Mouse (Mus musculus) CH12.LX (cell line): Measurements from ENCODE around the gene Rbm8a. TPM values are rescaled to one million over a fixed set of nuclear protein-coding genes. Genes with fewer than 3 reads are reported as not detected.

Experiments used
- DNase-seq: peaks from one replicate; pipeline ENCODE4 v3.0.0-alpha.2; 2013; ENCODE audit errors: extremely low read depth
- H3K27ac ChIP-seq: 2 replicates; pipeline ENCODE4 v1.5.1; 2012; ENCODE audit warnings: low read depth, mild to moderate bottlenecking, control low read depth, moderate library complexity; ENCODE audit not compliant: insufficient read depth
- H3K27me3 ChIP-seq: replicated peaks from 2 replicates; pipeline ENCODE3; 2012; ENCODE audit warnings: inconsistent platforms
- H3K36me3 ChIP-seq, 2 experiments: replicated peaks in 1 of 2; 2 replicates each; pipeline versions ENCODE3 to v1.6.1; 2012; ENCODE audit warnings: inconsistent platforms in 1 of 2, low read length in 1 of 2, mild to moderate bottlenecking in 1 of 2, mixed read lengths in 1 of 2, moderate library complexity in 1 of 2; ENCODE audit not compliant: control insufficient read depth in 1 of 2, insufficient read depth in 1 of 2
- H3K4me1 ChIP-seq, 2 experiments: 2 replicates each; pipeline ENCODE4 v1.6.1; 2012; ENCODE audit warnings: inconsistent platforms in 1 of 2, moderate library complexity in 1 of 2; ENCODE audit not compliant: insufficient read depth in 2 of 2, control insufficient read depth in 1 of 2
- H3K4me2 ChIP-seq: 2 replicates; pipeline ENCODE4 v1.6.1; 2012; ENCODE audit warnings: low read depth, mild to moderate bottlenecking, control low read depth; ENCODE audit not compliant: poor library complexity, insufficient read depth, severe bottlenecking
- H3K4me3 ChIP-seq, 3 experiments: fragments of 150-350 bp in 1 of 3; sonication (generic) in 1 of 3; replicated peaks in 1 of 3; 2 replicates each; pipeline versions ENCODE3 to v1.5.1; 2011 to 2012; ENCODE audit warnings: low read depth in 2 of 3, low read length in 2 of 3, mild to moderate bottlenecking in 2 of 3, moderate library complexity in 2 of 3, control low read depth in 1 of 3, improper control_type of control experiment in 1 of 3, inconsistent platforms in 1 of 3, mixed read lengths in 1 of 3; ENCODE audit not compliant: poor library complexity in 1 of 3
- H3K79me2 ChIP-seq: replicated peaks from 2 replicates; pipeline ENCODE4 v1.6.1; 2012; ENCODE audit warnings: mild to moderate bottlenecking, moderate library complexity; ENCODE audit not compliant: control insufficient read depth, poor library complexity, insufficient read depth, severe bottlenecking; ENCODE audit errors: extremely low read depth
- H3K9ac ChIP-seq: 2 replicates; pipeline ENCODE4 v1.6.1; 2012; ENCODE audit warnings: low read depth, mild to moderate bottlenecking, control low read depth, moderate library complexity; ENCODE audit not compliant: insufficient read depth
- H3K9me3 ChIP-seq: replicated peaks from 2 replicates; pipeline ENCODE3; 2012; ENCODE audit warnings: low read length, inconsistent platforms, mixed read lengths
- BHLHE40 ChIP-seq: IDR thresholded peaks from 2 replicates; pipeline ENCODE4 v1.6.1; 2011; ENCODE audit warnings: mild to moderate bottlenecking, low read depth, low read length, improper control_type of control experiment
- CHD1 ChIP-seq: IDR thresholded peaks from 2 replicates; pipeline ENCODE4 v1.6.1; 2012; ENCODE audit warnings: low read depth, low read length, improper control_type of control experiment, inconsistent platforms
- CHD2 ChIP-seq: IDR thresholded peaks from 2 replicates; pipeline ENCODE4 v1.6.1; 2011; ENCODE audit warnings: low read length, improper control_type of control experiment
- CTCF ChIP-seq, 2 experiments: IDR thresholded peaks in 1 of 2; conservative IDR thresholded peaks in 1 of 2; 2 replicates each; pipeline ENCODE4 v1.5.1; 2011 to 2012; ENCODE audit warnings: low read depth in 2 of 2, low read length in 2 of 2, improper control_type of control experiment in 1 of 2, inconsistent platforms in 1 of 2, mild to moderate bottlenecking in 1 of 2, moderate library complexity in 1 of 2
- E2F4 ChIP-seq: IDR thresholded peaks from 2 replicates; pipeline ENCODE4 v1.6.1; 2011; ENCODE audit warnings: low read depth, low read length, improper control_type of control experiment; ENCODE audit not compliant: insufficient replicate concordance
- ELF1 ChIP-seq: IDR thresholded peaks from 2 replicates; pipeline ENCODE4 v1.6.1; 2014; ENCODE audit warnings: low read depth, mild to moderate bottlenecking, inconsistent platforms, low read length, improper control_type of control experiment
- ETS1 ChIP-seq: conservative IDR thresholded peaks from 2 replicates; pipeline ENCODE4 v1.6.1; 2012; ENCODE audit warnings: low read depth, mild to moderate bottlenecking, inconsistent platforms, low read length, improper control_type of control experiment, moderate library complexity
- HCFC1 ChIP-seq: IDR thresholded peaks from 2 replicates; pipeline ENCODE4 v1.6.1; 2012; ENCODE audit warnings: low read depth, mild to moderate bottlenecking, inconsistent platforms, low read length, improper control_type of control experiment
- KAT2A ChIP-seq: IDR thresholded peaks from 2 replicates; pipeline ENCODE4 v1.6.1; 2012; ENCODE audit warnings: low read length, improper control_type of control experiment, inconsistent platforms; ENCODE audit not compliant: insufficient replicate concordance
- MAFK ChIP-seq: IDR thresholded peaks from 2 replicates; pipeline ENCODE4 v1.6.1; 2011; ENCODE audit warnings: low read length, improper control_type of control experiment; ENCODE audit not compliant: insufficient replicate concordance
- MAX ChIP-seq: IDR thresholded peaks from 2 replicates; pipeline ENCODE4 v1.6.1; 2011; ENCODE audit warnings: low read length, improper control_type of control experiment
- MAZ ChIP-seq: IDR thresholded peaks from 2 replicates; pipeline ENCODE4 v1.6.1; 2012; ENCODE audit warnings: low read depth, mild to moderate bottlenecking, inconsistent platforms, low read length, improper control_type of control experiment, moderate library complexity
- POLR2A ChIP-seq: IDR thresholded peaks from 2 replicates; pipeline ENCODE4 v1.6.1; 2011; ENCODE audit warnings: low read depth, mild to moderate bottlenecking, improper control_type of control experiment, low read length
- POLR2AphosphoS2 ChIP-seq: IDR thresholded peaks from 2 replicates; pipeline ENCODE4 v1.6.1; 2011; ENCODE audit warnings: low read depth, low read length, improper control_type of control experiment
- RAD21 ChIP-seq: IDR thresholded peaks from 2 replicates; pipeline ENCODE4 v1.6.1; 2011; ENCODE audit warnings: low read depth, mild to moderate bottlenecking, low read length, improper control_type of control experiment, moderate library complexity
- UBTF ChIP-seq: IDR thresholded peaks from 2 replicates; pipeline ENCODE4 v1.6.1; 2012; ENCODE audit warnings: low read depth, mild to moderate bottlenecking, inconsistent platforms, low read length, improper control_type of control experiment, moderate library complexity
- USF1 ChIP-seq: IDR thresholded peaks from 2 replicates; pipeline ENCODE4 v1.6.1; 2014; ENCODE audit warnings: low read depth, mild to moderate bottlenecking, inconsistent platforms, low read length, improper control_type of control experiment
- USF2 ChIP-seq: conservative IDR thresholded peaks from 2 replicates; pipeline ENCODE4 v1.6.1; 2011; ENCODE audit warnings: low read depth, low read length, improper control_type of control experiment
- ZC3H11A ChIP-seq: IDR thresholded peaks from 2 replicates; pipeline ENCODE4 v1.6.1; 2012; ENCODE audit warnings: low read depth, mild to moderate bottlenecking, inconsistent platforms, low read length, improper control_type of control experiment
- dilution Hi-C: fragments of 300-500 bp; cut with MboI; formaldehyde crosslinking; loops from 2 replicates; pipeline ENCODE4 v1.14.3; 2020; ENCODE audit warnings: low sequenced_read_pairs; ENCODE audit not compliant: extremely low pct_unique_long_range_greater_than_20kb, extremely low pct_ligation_motif_present
- in situ Hi-C: fragments of 300-500 bp; cut with MboI; formaldehyde crosslinking; loops from 3 replicates; pipeline ENCODE4 v1.14.3; 2019; ENCODE audit warnings: low sequenced_read_pairs, low pct_ligation_motif_present, low pct_unique_long_range_greater_than_20kb, mixed read lengths
- polyA plus RNA-seq: library from polyadenylated mRNA; unstranded; fragments of >175 nt; gene quantifications from 2 replicates; pipeline ENCODE4 v1.2.1, GENCODE M21; 2012; ENCODE audit warnings: low read depth; ENCODE audit not compliant: insufficient read length
- total RNA-seq, 2 experiments: library from RNA; depleted of rRNA; stranded (reverse); fragments of 300-350 nt in 1 of 2; fragments of >200 nt in 1 of 2; gene quantifications; 2 replicates each; pipeline ENCODE4 v1.2.3; 2012 to 2014

The Rbm8a gene
- total and polyA plus RNA-seq, 3 experiments: 59.7 to 187 (median 80.3) TPM

DNA sequence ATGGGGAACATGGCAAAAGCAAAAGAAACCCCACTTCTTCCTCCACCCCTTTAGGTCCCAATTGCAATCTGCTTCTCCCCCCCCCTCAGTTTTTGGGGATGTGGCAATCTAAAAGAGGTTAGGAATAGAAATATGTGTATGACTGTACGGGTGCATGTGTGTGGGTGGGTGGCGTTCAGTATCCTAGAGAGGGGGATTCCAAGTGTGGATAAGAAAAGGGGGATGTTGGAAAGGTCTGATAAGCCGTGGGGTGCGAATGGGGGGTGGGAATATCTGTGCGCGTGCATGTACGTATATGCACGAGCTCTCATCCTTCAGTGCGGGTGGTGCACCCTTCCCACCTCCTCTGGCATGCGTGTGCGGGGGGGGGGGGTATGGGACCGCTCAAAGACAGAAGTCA lies 32.9 kb upstream of the Rbm8a start:
- peaks cover 2 to 24% of the 10 kb centered on the region in 2 experiments; a peak in 2 of 4 replicates for H3K4me1 ChIP-seq
- in situ Hi-C loops: no loop called here

DNA sequence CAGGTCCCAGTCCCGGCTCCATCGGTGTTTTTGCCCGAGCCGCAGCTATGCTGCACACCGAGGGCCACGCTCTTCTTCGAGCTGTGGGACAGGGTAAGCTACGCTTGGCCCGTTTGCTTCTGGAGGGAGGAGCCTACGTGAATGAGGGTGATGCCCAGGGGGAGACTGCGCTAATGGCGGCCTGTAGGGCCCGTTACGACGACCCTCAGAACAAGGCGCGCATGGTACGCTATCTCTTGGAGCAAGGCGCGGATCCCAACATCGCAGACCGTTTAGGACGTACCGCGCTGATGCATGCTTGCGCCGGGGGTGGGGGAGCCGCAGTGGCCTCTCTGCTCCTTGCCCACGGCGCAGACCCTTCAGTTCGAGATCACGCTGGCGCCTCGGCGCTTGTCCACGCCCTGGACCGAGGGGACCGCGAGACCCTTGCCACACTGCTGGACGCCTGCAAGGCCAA lies 32.3 kb upstream of the Rbm8a start:
- peaks cover 14% of the 10 kb centered on the region for H3K9me3 ChIP-seq
- no peak overlapping the region for H3K9ac ChIP-seq
- H3K4me2 ChIP-seq: no peak overlapping the region
- dilution Hi-C loops (no loop called here), in situ Hi-C loops (no loop called here)
- H3K27me3 ChIP-seq: no peaks in the 10 kb centered on the region
- no peaks in the 10 kb centered on the region for H3K79me2 ChIP-seq
- no peak overlapping the region for H3K4me3 ChIP-seq
- H3K36me3 ChIP-seq: peaks cover 0 to 6% of the 10 kb centered on the region in 2 experiments
- H3K4me1 ChIP-seq: peaks cover 4 to 24% of the 10 kb centered on the region in 2 experiments; a peak in 2 of 4 replicates
- DNase-seq: no peak
- TF ChIP-seq BHLHE40 (no peak), ETS1 (no peak), CHD2 (no peak), KAT2A (no peak), MAX (no peak), E2F4 (no peak), RAD21 (no peak), CHD1 (no peak), ELF1 (no peak), UBTF (no peak), USF2 (no peak), POLR2AphosphoS2 (no peak), USF1 (no peak), MAZ (no peak), ZC3H11A (no peak), POLR2A (no peak)
- no peak overlapping the region for H3K27ac ChIP-seq

More for the DNA sequence above, 32.9 kb upstream of the Rbm8a start:
- no peaks in the 10 kb centered on the region for H3K27me3 ChIP-seq
- no peak overlapping the region for H3K4me2 ChIP-seq
- H3K27ac ChIP-seq: no peak overlapping the region
- dilution Hi-C loops: no loop called here
- no peak for DNase-seq
- H3K4me3 ChIP-seq: no peak overlapping the region
- H3K79me2 ChIP-seq: no peaks in the 10 kb centered on the region
- H3K9ac ChIP-seq: no peak overlapping the region
- H3K36me3 ChIP-seq: peaks cover 0 to 6% of the 10 kb centered on the region in 2 experiments
- peaks cover 14% of the 10 kb centered on the region for H3K9me3 ChIP-seq
- TF ChIP-seq CTCF (conservative IDR thresholded peaks at IDR 0.05 in 1 of 2, IDR thresholded peaks at IDR 0.05 in 1 of 2; ENCODE audit: low read depth in 2 of 2, low read length in 2 of 2) (no peak), MAFK (no peak), HCFC1 (no peak), MAZ (no peak)
